Mouse (Mus musculus): Measurements from ENCODE around the gene Cops2. TPM values are rescaled to one million over a fixed set of nuclear protein-coding genes. Genes with fewer than 3 reads are reported as not detected.

Gene Cops2
- total RNA-seq (2023), result 49.6 and 51.6 TPM in 2 replicates

GRCm38 (mm10) chr2:125858521-125859280 lies at the start of gene Cops2, which contains the start of gene Galk2:
Gene Cops2, minus strand, starts transcription at chr2:125859139.
Gene Galk2, plus strand, starts transcription at chr2:125859109.

GRCm38 (mm10) chr2:125782719-125783109 lies 76.2 kb downstream of the Cops2 start, which contains the start of gene Secisbp2l:
Gene Secisbp2l, minus strand, starts transcription at chr2:125782870.

Other genes starting within 250 kb of the Cops2 start
- 12.9 and 20.0 TPM in 2 replicates for gene Cep152, start 234.0 kb downstream of the Cops2 start, total RNA-seq (2023)
- 25.2 and 28.8 TPM in 2 replicates for gene Eid1, start 186.0 kb downstream of the Cops2 start, total RNA-seq (2023)
- 0.20 TPM in 1 of 2 replicates, not detected in the other for gene Shc4, start 135.0 kb downstream of the Cops2 start, total RNA-seq (2023)
- gene Secisbp2l, start 76.3 kb downstream of the Cops2 start, total RNA-seq (2023), result 22.7 and 28.5 TPM in 2 replicates
- gene Galk2, start within 50 bp of the Cops2 start, total RNA-seq (2023), result 12.2 and 12.4 TPM in 2 replicates
- gene Fgf7, start 175.5 kb upstream of the Cops2 start, total RNA-seq (2023), result not detected in 2 replicates